ENCODE assay signal across 25 mouse cellular contexts in the genomic region with DNA sequence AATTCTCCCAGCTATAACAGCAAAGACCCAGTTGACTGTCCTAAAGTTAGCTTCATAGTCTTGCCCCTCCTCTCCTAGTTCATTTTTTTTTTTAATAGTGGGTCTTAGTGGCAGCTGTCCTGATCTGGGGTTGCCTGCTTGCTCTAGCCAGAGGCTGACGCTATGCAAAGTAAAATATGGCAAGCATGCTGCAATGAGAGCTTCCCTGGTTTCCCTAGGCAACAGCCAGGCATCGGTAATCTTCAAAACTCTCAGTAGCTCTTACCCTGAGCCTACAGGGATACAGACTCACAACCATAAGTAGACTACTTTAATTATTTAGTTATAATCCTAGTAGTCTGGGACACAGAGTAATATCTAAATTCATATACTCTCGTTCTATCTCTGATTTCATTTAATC.
DNase-seq lines count a peak whose midpoint lies in the region; ATAC-seq and TF ChIP-seq lines count a peak whose summit lies in the region.
"Had no signal": no experiment of that assay in that cellular context is flagged by ENCODE, and none has a peak within 500 bp of the region (broad histone marks: within the 10 kb centered on the region; RNA-seq: fewer than 3 reads in every experiment).

No protein-coding gene starts in this region.

- H3K4me2 ChIP-seq in midbrain, embryonic 12.5 days (replicated peaks): no peak overlapping the region
- H3K4me2 ChIP-seq in midbrain, postnatal 0 days (ENCODE audit: low read depth, low read length, poor library complexity, severe bottlenecking): no peak overlapping the region
- H3K4me2 ChIP-seq in kidney, embryonic 14.5 days (replicated peaks; ENCODE audit: low read depth, low read length): no peak overlapping the region
- H3K4me2 ChIP-seq: forebrain, embryonic 15.5 days; heart, embryonic 13.5 days; hindbrain, embryonic 15.5 days; kidney, embryonic 15.5 days; limb, embryonic 13.5 days; liver, embryonic 11.5 days; lung, embryonic 15.5 days had no signal

- no peak overlapping the region for H3K9ac ChIP-seq in midbrain, embryonic 12.5 days (replicated peaks)
- H3K9ac ChIP-seq in midbrain, postnatal 0 days (replicated peaks; ENCODE audit: low read length, poor library complexity, severe bottlenecking): no peak overlapping the region
- H3K9ac ChIP-seq in kidney, embryonic 14.5 days (ENCODE audit: low read depth, low read length): no peak overlapping the region
- H3K9ac ChIP-seq: forebrain, embryonic 15.5 days; heart, embryonic 13.5 days; hindbrain, embryonic 15.5 days; kidney, embryonic 15.5 days; limb, embryonic 13.5 days; lung, embryonic 15.5 days had no signal

- 0 out of 2 replicates have a peak, but pooled peaks cover 6% of the 10 kb centered on the region for H3K27me3 ChIP-seq in midbrain, embryonic 12.5 days
- no peaks in the 10 kb centered on the region for H3K27me3 ChIP-seq in midbrain, postnatal 0 days (ENCODE audit: insufficient read depth, low read length)
- no peaks in the 10 kb centered on the region for H3K27me3 ChIP-seq in kidney, embryonic 14.5 days (ENCODE audit: control insufficient read depth, insufficient read depth, low read length)
- H3K27me3 ChIP-seq: forebrain, embryonic 15.5 days; heart, embryonic 13.5 days; hindbrain, embryonic 15.5 days; kidney, embryonic 15.5 days; limb, embryonic 13.5 days; lung, embryonic 15.5 days had no signal

- H3K36me3 ChIP-seq in midbrain, embryonic 12.5 days: no peaks in the 10 kb centered on the region
- H3K36me3 ChIP-seq in midbrain, postnatal 0 days (ENCODE audit: insufficient read depth, low read length): no peaks in the 10 kb centered on the region
- H3K36me3 ChIP-seq in kidney, embryonic 14.5 days (ENCODE audit: control insufficient read depth, insufficient read depth, low read length): no peaks in the 10 kb centered on the region
- H3K36me3 ChIP-seq: forebrain, embryonic 15.5 days; heart, embryonic 13.5 days; hindbrain, embryonic 15.5 days; kidney, embryonic 15.5 days; limb, embryonic 13.5 days; lung, embryonic 15.5 days had no signal

- peak overlapping the region; percentile 43 for H3K27ac ChIP-seq in layer of hippocampus, adult 2 months
- no peak overlapping the region for H3K27ac ChIP-seq in midbrain, embryonic 12.5 days (replicated peaks)
- no peak overlapping the region for H3K27ac ChIP-seq in midbrain, postnatal 0 days (ENCODE audit: low read depth, low read length)
- no peak overlapping the region for H3K27ac ChIP-seq in kidney, embryonic 14.5 days (ENCODE audit: low read depth, low read length)
- H3K27ac ChIP-seq: forebrain, embryonic 15.5 days; heart, embryonic 13.5 days; hindbrain, embryonic 15.5 days; kidney, embryonic 15.5 days; limb, embryonic 13.5 days; lung, embryonic 15.5 days had no signal

- H3K9me3 ChIP-seq in midbrain, embryonic 12.5 days: no peaks in the 10 kb centered on the region
- no peaks in the 10 kb centered on the region for H3K9me3 ChIP-seq in midbrain, postnatal 0 days (ENCODE audit: low read length)
- H3K9me3 ChIP-seq in kidney, embryonic 14.5 days (ENCODE audit: control insufficient read depth, low read length): no peaks in the 10 kb centered on the region
- H3K9me3 ChIP-seq: forebrain, embryonic 15.5 days; heart, embryonic 13.5 days; hindbrain, embryonic 15.5 days; kidney, embryonic 15.5 days; limb, embryonic 13.5 days; lung, embryonic 15.5 days had no signal

- no peak for TF ChIP-seq CTCF in layer of hippocampus, adult 2 months (conservative IDR thresholded peaks at IDR 0.05)
- TF ChIP-seq CTCF in midbrain, postnatal 0 days (IDR thresholded peaks at IDR 0.05): no peak

- peak; percentile 44; the same call in 1 of the 2 replicates for ATAC-seq in midbrain, embryonic 12.5 days (ENCODE audit: low FRiP score, low read depth)
- no peak for ATAC-seq in midbrain, postnatal 0 days (ENCODE audit: low FRiP score)
- ATAC-seq in kidney, embryonic 14.5 days (ENCODE audit: low FRiP score, low TSS enrichment): no peak
- ATAC-seq: forebrain, embryonic 15.5 days; inflammation-experienced regulatory T-cells, adult 6 months had no signal

- no peak for DNase-seq in layer of hippocampus, adult 2 months (ENCODE audit: low spot score in 2 of 2)
- no peak for DNase-seq in layer of hippocampus, adult 9-11 months
- peak; percentile 19 for DNase-seq in midbrain, postnatal 0 days (ENCODE audit: low spot score)
- DNase-seq in adrenal gland, adult 18-20 months (ENCODE audit: low spot score in 2 of 2): no peak
- DNase-seq: adrenal gland, adult 2 months; adrenal gland, postnatal 36 days; B cell, adult 2 months; cerebellum, adult 11 months; cerebellum, postnatal 10 days; gastrocnemius, postnatal 10 days; heart, postnatal 10 days; kidney, adult 11 months; kidney, postnatal 25 days; right cerebral cortex, adult 18-20 months; right cerebral cortex, postnatal 4 days had no signal

- peaks cover 8% of the 10 kb centered on the region; the same call in 1 of the 2 replicates for H3K4me1 ChIP-seq in midbrain, embryonic 12.5 days
- no peaks in the 10 kb centered on the region for H3K4me1 ChIP-seq in midbrain, postnatal 0 days (ENCODE audit: insufficient read depth, low read length)
- no peaks in the 10 kb centered on the region for H3K4me1 ChIP-seq in kidney, embryonic 14.5 days (ENCODE audit: control insufficient read depth, insufficient read depth, low read length)
- H3K4me1 ChIP-seq: forebrain, embryonic 15.5 days; hindbrain, embryonic 15.5 days; kidney, embryonic 15.5 days; limb, embryonic 13.5 days; lung, embryonic 15.5 days had no signal

- H3K4me3 ChIP-seq in layer of hippocampus, adult 2 months: no peak overlapping the region
- no peak overlapping the region for H3K4me3 ChIP-seq in midbrain, embryonic 12.5 days
- H3K4me3 ChIP-seq in midbrain, postnatal 0 days (ENCODE audit: low read depth, low read length): no peak overlapping the region
- H3K4me3 ChIP-seq in kidney, embryonic 14.5 days (ENCODE audit: low read length): no peak overlapping the region
- H3K4me3 ChIP-seq: forebrain, embryonic 15.5 days; heart, embryonic 13.5 days; hindbrain, embryonic 15.5 days; kidney, embryonic 15.5 days; limb, embryonic 13.5 days; lung, embryonic 15.5 days had no signal

- WGBS in midbrain, embryonic 12.5 days: 31% methylated on average over 3 of the region's 3 CpGs
- 17% methylated on average over 3 of the region's 3 CpGs for WGBS in midbrain, postnatal 0 days
- 75% methylated on average over 3 of the region's 3 CpGs for WGBS in kidney, embryonic 14.5 days
